Mouse (Mus musculus) hematopoietic stem cell, adult 5-6 weeks (primary cell): ENCODE measurements around the gene Tnni1. TPM values are rescaled to one million over a fixed set of nuclear protein-coding genes. Genes with fewer than 3 reads are reported as not detected.
A peak's percentile ranks its signal among the peaks of the same experiment; 100 is the strongest.

Source experiments
- ATAC-seq, 2 experiments: fragments of 125-278 bp in 1 of 2; replicated peaks in 1 of 2; 2 replicates each; pipeline ENCODE4 v1.8.0; 2016 to 2017; ENCODE audit warnings: inconsistent platforms in 2 of 2, mild to moderate bottlenecking in 2 of 2, moderate number of reproducible peaks in 2 of 2, low read depth in 1 of 2, moderate TSS enrichment in 1 of 2; ENCODE audit not compliant: low FRiP score in 2 of 2, poor library complexity in 2 of 2, severe bottlenecking in 2 of 2, insufficient read depth in 1 of 2, low TSS enrichment in 1 of 2
- total RNA-seq: library from RNA; stranded (forward); fragments of 172-1452, 232-1000 nt; gene quantifications from 2 replicates; pipeline ENCODE4 v1.2.3, GENCODE M21; 2017

The Tnni1 gene
- 0.88 TPM in 1 of 2 replicates, not detected in the other for total RNA-seq

DNA sequence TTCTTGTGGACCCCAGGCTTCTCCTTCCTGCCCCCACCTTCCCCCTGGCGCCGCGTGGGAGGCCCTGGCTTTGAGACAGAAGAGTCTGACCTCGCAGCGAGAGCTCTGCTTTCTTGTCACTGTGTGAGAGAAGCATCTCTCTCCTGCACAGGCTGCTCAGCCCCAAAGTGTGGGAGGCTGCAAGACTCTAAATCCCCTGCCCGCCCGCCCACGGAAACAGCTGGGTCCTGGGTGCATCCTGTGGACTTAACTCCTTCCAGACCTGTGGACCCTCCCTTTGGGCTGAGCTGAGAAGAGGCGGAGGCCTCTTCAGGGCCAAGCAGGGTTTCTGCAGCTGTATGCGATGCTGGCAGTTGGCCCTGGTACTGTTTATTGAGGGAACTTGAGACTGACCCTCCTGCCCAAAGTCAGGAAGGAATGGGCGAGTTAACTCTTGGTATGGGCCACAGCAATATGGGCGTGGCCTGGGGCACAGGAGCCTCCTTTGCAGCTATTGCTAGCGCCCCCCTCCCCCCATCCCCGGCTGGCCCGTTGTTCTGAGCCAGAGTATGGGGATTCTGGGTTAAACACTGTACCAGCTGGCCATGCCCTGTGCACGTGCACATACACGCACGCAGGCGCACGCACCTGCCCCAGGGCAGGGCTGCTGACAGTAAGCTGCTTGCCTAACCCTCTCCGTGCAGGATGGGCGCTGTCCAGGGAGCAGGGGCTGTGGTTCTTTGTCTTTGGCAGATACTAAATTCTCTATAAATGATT is at the start of gene Tnni1:
Tnni1 (plus strand) TSS at position 655 of the 756 bp plus-strand sequence.
- peak; percentile 54 to 55 for ATAC-seq

DNA sequence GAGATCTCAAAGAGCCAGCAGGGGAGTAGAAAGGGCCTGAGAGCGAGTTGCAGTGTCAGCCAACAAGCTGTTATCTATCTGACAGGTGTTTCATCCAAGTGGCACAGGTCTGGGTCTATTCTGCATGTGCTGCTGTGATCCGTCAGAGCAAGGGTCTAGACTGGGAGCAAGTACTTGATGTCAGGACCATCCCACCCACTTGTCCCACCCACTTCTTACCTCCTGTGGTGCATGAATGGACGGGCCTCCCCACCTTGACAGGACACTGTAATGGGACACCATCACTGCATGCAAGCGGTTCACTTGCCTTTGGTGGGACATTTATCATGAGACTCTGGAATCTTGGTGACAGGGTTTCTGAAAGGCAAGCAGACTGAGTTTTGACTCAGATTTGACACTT is 49.4 kb upstream of the Tnni1 start:
- no peak for ATAC-seq

DNA sequence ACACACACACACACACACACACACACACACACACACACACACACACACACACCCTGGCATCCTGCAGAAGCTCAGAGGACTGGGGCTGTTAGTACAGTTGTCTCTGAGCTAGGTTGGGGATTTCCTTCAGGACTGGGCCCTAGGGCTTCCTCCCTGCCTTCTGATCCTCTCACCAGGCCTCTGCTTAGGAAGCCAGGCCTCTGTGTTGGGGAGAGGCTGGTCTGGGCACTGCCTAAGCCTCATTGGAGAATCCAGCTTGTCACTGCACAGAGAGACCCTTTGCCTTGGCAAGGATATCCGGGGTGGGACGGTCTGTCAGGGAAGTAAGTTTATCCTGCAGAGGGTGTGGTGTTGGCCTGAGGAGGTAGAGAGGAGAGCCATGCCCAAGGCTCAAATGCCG is 48.9 kb upstream of the Tnni1 start:
- ATAC-seq: no peak

- ATAC-seq: no peak
Observed at GRCm38 (mm10) chr1:135731393-135731792, 47.8 kb upstream of the Tnni1 start.

DNA sequence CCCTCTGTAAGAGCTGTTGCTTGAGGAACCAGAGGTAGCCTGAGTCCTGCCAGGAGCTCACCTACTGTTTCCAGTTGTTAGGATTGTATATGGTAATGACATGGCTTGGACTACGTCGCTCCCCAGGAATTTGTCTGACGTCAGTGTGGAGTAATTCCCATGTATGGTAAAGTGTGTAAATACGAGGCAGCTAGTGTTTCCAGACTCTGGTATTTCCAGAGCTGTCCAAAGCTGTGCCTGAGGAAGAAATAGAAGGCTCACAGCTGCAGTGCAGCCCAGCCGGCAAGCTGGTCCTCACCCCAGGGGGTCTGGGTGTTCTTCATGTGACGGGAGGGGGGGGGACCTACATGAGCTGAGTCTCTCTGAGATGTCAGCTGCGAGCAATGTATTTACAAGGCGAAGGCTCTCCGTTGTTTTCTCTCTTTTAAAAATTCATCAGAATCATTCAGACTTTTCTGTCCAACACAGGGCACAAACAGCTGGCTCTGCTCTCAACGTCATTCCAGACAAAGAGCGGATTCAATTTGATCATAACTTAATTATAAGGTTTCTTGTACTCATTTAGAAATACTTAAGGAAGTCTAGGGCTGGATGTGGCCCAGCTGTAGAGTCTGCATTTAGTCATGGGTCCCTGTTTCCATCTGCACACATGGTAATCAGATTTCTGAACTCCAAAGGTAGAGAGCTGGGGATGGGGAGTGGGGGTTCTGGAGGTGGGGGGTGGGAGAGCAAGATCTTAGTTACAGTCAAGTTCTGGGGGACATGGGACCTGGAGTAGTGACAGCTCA is 47.1 kb upstream of the Tnni1 start:
- ATAC-seq: no peak

- peak in 1 of 2 experiments; percentile 8; a peak in 1 of 4 replicates for ATAC-seq
Observed at GRCm38 (mm10) chr1:135734225-135734937, 44.9 kb upstream of the Tnni1 start.

DNA sequence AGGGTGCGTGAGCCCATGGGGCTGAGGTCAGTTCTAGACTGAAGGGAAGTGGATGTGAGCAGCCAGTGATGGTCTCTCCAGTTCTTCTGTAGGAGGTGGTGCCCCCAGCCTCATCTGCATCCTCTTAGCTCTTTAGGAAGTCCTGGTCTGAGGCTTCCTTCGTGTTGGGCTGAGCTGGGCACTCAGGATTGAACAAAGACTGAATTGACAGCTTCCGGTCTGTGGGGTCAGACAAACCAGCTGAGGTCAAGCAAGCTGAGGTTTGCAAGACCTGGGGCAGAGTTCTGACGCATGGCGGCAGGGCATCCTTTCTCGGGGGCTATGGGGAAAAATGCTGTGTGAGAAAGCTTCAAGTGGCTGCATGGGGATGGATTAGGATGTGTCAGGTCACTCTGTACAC is 43.8 kb upstream of the Tnni1 start:
- ATAC-seq: no peak

- no peak for ATAC-seq
Observed at GRCm38 (mm10) chr1:135744987-135745386, 34.2 kb upstream of the Tnni1 start.

GRCm38 (mm10) chr1:135746248-135746647 is 33.0 kb upstream of the Tnni1 start:
- ATAC-seq: no peak

- peak; percentile 97 to 100 for ATAC-seq
Observed at GRCm38 (mm10) chr1:135752737-135753348, 26.4 kb upstream of the Tnni1 start.

GRCm38 (mm10) chr1:135755287-135755686 is 23.9 kb upstream of the Tnni1 start:
- no peak for ATAC-seq

GRCm38 (mm10) chr1:135755913-135756312 is 23.3 kb upstream of the Tnni1 start:
- ATAC-seq: no peak

- no peak for ATAC-seq
Observed at GRCm38 (mm10) chr1:135757287-135757686, 21.9 kb upstream of the Tnni1 start.

- no peak for ATAC-seq
Observed at GRCm38 (mm10) chr1:135759685-135760084, 19.5 kb upstream of the Tnni1 start.

GRCm38 (mm10) chr1:135760216-135760615 is 19.0 kb upstream of the Tnni1 start:
- ATAC-seq: no peak

DNA sequence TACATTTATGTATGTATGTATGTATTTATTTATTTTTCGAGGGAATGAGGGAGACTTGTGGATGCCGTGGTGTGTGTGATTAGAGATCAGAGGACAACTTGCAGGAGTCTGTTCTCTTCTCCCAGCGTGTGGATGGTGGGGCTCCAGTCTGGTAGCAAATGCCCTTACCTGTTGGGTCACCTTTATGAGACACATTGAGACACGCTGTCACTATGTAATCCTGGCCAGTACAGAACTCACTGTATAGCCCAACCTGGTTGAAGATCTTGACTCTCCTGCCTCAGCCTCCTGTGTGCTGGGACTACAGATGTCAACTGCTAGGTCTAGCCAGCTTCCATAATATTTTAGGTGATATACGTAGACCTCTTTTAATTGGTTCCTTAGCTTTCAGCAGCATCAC is 17.5 kb upstream of the Tnni1 start:
- no peak for ATAC-seq

DNA sequence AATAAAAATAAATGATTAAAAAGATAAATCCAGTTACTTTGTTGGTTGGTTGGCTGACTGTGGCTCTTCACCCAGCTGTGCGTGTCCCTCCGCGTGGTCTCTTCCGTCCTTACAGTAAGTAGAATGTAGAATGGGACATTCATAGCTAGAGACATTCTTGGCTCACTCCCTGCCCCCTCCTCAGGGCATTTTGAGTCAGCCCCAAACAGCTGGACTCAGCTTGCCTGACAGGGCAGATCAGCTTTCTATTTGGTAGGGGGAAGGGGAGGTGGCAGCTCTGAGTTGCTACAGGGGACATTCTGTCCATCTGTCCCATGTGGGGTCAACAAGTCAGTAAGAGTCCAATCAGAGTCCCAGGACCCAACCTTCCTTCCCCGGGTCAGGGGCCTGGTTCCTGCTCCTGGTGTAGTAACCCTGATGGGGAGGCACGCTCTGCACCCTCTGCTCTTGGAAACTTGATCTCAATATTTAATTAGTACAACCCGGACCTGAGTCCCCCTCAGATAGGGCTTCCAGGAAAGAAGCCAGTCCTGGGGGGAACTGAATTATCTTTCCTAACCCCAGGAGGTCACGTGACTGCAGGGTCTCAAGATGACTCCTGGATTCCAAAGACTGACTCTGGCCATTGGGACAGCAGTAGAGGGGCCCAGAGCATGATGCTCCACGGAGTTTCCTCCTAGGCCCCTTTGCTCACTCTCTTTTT is 15.6 kb upstream of the Tnni1 start:
- ATAC-seq: no peak
